Mouse (Mus musculus): ENCODE measurements around the gene Cpne7. TPM values are rescaled to one million over a fixed set of nuclear protein-coding genes. Genes with fewer than 3 reads are reported as not detected.

Cpne7 gene
- total RNA-seq, 2 experiments from 2014 or later: 0.36 to 0.39 TPM

GRCm38 (mm10) chr8:123110649-123111048, 6.5 kb upstream of the Cpne7 start:
- no peak for DNase-seq (ENCODE audit: low spot score)
- intact Hi-C loops (cut with DNase I): loop anchor here (2.0 kb wide), 1 partner anchor 42 kb away; no protein-coding TSS in a partner anchor

DNA sequence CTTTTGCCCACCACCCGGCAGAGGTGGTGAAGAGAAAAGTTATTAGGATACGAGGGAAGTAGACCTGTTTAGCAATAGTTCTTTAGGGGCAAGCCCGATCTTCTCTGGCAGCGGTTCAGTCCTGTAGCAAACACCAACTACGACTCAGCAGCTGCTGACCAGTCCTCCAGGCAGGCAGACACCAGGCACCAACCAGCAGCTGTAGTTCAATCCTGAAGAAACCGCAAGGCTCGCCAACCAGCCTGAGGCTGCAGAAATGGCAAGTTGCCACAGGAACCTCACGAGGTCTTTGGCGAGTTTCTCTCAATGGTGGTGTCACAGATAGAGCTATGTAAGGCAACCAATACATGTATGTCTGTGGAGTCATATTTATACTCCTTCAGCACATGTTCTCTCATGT, 4.3 kb upstream of the Cpne7 start:
- no peak for DNase-seq (ENCODE audit: low spot score)
- intact Hi-C loops (cut with DNase I): no loop called here

DNA sequence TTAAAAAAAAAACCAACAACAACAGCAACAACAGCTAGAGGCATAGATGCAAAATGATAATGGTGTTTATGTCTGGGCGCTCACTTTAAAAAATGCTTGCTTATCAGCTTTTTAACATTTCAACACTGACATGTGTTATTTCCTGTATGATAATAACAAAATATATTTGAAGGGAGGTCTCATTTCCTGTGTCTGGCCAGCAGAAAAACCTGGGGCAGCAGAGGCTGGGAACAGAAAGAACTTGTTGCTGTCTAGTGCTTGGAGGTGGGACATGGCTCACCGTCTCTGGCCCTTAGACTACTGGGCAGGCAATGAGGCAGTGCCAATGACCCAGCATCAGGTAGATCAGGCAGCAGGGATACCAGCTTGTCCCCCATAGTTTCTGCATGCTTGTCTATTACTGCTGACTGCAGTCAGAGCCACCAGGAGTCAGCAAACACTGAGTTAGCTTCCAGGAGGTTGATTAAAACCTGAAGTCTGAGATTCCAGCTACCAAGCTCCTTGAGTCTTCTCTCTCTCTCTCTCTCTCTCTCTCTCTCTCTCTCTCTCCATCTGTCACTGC, 3.2 kb upstream of the Cpne7 start:
- DNase-seq (ENCODE audit: low spot score): no peak
- intact Hi-C loops (cut with DNase I): no loop called here

DNA sequence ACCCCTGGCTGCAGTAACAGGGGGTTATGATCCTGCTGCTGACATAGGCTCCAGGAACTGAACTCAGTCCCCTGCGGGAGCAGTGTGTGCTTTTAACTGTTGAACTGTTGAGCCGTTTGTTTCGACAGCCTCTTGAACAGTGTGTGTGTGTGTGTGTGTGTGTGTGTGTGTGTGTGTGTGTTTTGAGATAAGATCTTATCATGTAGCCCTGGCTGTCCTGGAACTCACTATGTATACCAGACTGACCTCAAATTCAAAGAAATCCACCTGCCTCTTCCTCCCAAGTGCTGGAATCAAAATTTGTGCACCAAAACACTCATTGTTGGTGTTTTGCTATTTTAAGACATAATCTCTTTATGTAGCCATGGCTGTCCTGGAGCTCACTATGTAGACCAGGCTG, 2.5 kb upstream of the Cpne7 start:
- intact Hi-C loops (cut with DNase I): no loop called here
- no peak for DNase-seq (ENCODE audit: low spot score)

GRCm38 (mm10) chr8:123117744-123118143, 570 bp downstream of the Cpne7 start:
- DNase-seq (ENCODE audit: low spot score): no peak
- intact Hi-C loops (cut with DNase I): no loop called here

DNA sequence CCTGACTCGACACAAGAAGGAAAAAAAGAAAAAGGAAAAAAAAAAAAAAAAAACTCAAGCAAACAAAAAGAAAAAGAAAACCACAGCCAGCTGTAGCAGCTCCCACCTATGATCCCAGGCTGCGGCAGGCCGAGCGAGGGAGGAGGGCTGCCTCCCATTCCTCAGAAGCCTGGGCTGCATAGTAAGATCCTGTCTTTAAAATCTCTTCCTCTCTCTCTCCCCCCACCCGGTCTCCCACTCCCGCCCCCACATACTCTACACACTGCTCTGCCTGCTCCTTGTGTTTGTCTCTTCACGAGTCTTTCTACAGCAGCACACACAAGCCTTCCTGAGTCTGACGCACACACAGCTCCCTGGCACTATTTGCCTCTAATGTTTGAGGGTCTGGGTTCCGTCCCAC, 4.9 kb downstream of the Cpne7 start:
- DNase-seq (ENCODE audit: low spot score): no peak
- intact Hi-C loops (cut with DNase I): no loop called here

DNA sequence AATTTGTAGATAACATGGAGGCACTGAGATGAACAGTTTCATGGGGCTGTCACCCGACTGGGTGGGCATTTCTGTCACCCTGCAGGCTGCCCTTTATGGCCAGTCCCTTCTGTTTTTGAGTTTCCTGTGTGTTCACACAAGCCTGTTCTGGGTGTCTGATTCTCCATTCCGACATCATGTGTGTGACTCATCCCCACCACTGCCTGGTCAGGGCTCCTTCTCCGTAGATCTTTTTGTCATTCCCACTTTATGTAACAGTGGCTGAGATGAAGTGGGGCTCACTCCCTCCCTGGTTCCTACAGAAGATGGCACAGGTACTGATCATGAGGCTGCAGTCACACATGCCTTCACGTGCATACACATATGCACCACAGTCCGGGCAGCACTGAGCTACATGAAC, 5.5 kb downstream of the Cpne7 start:
- DNase-seq (ENCODE audit: low spot score): no peak
- intact Hi-C loops (cut with DNase I): no loop called here

DNA sequence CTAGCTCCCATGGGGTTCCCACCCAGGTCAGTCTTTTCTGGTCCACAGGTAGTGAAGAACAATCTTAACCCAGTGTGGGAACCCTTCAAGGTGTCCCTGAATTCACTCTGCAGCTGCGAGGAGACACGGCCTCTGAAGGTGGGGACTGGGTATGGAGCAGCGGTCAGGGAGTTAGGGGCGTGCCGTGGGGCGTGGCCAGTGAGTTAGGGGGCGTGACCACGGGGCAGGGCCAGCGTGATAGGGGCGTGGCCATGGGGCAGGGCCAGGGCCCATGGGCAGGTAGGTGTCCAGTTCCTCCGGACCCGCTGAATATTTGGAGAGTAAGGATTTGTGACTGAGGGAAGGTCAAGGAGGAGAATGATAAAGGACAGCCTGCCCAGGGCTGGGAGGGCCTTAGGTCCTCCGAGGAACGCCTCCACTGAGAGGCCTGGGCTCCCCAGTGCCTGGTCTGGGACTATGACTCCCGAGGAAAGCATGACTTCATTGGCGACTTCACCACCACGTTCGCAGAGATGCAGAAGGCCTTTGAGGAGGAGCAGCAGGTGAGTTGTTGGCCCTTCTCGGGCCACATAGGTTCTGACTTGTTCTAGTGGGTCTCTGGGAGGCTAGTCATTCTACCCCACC, 9.1 kb downstream of the Cpne7 start:
- intact Hi-C loops (cut with DNase I): no loop called here
- DNase-seq (ENCODE audit: low spot score): no peak

- no peak for DNase-seq (ENCODE audit: low spot score)
- intact Hi-C loops (cut with DNase I): no loop called here
Measured at GRCm38 (mm10) chr8:123131041-123131440, 13.9 kb downstream of the Cpne7 start.

DNA sequence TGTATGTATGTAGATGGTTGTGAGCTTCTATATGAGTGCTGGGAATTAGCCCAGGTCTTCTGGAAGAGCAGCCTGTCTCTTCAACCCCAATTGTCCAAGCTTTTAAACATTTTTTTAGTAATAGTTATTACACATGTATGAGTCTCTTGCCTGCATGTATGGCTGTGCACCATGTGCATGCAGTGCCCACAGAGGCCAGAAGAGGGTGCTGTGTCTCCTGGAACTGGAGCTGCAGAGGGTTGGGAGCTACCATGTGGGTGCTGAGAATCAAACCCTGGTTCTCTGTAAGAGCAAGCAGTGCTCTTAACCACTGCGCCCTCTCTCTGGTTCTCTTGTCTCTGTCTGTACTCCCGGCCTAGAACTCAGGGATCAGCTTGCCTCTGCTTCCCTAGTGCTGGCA, 15.8 kb downstream of the Cpne7 start:
- intact Hi-C loops (cut with DNase I): no loop called here
- DNase-seq (ENCODE audit: low spot score): no peak

GRCm38 (mm10) chr8:123134149-123134713, 17.1 kb downstream of the Cpne7 start:
- intact Hi-C loops (cut with DNase I): no loop called here
- DNase-seq (ENCODE audit: low spot score): no peak

DNA sequence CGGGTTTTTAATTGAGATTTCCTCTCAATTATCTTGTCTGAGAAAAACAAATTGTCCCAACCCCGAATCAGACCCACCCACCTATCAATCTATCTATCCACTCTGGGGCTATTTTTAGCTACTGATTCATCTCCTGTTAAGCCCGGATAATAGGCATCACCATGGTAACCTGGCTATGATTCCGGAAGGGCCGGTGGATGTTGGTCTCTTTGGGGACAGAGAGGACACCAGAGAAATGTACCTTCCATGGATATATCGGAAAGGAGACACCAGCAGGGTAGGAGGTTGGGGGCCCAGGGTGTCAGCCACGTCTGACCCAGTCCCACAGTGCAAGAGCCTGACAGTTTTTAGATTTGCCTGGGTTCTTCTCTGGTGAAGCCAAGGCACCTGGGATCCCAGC, 18.2 kb downstream of the Cpne7 start:
- intact Hi-C loops (cut with DNase I): no loop called here
- no peak for DNase-seq (ENCODE audit: low spot score)

DNA sequence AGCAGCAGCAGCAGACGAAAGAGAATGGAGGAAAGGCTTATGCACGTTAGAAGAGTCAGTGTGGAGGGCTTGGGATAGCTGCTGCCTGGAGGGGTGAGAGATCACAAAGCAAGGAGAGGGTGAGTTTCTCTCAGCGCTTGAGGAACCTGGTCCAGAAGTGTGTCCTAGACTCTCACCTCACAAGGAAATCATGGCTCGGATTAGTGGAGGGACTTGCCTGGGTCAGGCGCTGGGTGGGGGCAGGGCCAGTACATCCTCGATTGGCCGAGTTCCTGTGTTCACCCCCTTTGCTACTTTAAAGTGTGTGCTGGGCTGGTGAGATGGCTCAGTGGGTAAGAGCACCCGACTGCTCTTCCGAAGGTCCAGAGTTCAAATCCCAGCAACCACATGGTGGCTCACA, 18.6 kb downstream of the Cpne7 start:
- intact Hi-C loops (cut with DNase I): no loop called here
- no peak for DNase-seq (ENCODE audit: low spot score)

DNA sequence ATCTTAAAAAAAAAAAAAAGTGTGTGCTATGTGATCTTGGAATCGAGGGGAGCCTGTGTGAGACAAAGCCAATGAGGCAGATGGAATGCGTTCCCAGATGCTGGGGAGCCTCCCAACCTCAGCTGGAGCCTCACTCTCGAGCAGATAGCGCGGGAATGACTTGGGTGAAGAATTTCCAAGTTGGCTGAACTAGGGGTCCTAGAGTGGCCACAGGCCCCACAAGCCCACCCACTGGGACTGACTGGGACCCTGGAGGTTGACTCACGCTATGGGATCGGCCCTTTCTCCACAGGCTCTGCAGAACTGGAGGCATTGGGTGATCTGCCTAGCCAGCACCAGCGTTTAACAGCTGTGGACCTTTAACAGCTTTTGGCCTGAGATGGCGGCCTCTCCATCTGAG, 19.1 kb downstream of the Cpne7 start:
- intact Hi-C loops (cut with DNase I): no loop called here
- DNase-seq (ENCODE audit: low spot score): peak; percentile 43

GRCm38 (mm10) chr8:123137645-123138077, 20.5 kb downstream of the Cpne7 start:
- DNase-seq (ENCODE audit: low spot score): no peak
- intact Hi-C loops (cut with DNase I): no loop called here

GRCm38 (mm10) chr8:123138741-123139140, 21.6 kb downstream of the Cpne7 start:
- DNase-seq (ENCODE audit: low spot score): no peak

DNA sequence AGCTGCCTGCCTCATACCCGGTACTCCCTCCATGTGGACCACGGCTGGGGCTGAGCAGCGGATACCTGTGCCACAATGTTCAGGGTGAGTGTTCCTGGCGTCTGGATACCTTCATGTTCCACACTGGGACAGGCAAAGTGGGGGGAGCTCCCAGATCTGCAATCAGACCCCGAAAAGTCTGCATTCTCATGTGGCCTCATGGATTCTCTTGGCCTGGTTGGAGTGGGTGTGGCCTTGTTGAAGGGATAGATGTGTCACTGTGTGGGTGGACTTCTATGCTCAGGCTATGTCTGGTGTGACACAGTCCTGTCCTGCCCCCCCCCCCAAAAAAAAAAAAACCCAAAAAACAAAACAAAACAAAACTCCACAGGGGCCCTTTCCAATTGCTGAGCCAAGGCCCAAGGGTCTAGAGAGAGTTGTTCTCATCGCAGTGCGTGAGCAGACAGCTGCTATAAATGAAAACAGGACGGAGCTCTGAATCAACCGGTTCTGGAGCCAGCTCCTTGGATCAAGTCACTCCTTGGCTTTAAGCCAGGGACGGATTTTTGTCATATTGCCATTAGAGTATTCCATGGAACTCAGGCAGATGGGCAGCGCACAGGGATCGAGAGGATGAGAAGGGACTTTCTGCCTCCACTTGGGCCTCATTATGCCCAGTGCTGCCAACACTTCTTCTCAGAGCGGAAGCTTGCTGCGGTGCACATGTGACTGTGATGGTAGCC, 24.7 kb downstream of the Cpne7 start:
- peak; percentile 75 for DNase-seq (ENCODE audit: low spot score)
- intact Hi-C loops (cut with DNase I): no loop called here

More at GRCm38 (mm10) chr8:123138741-123139140, 21.6 kb downstream of the Cpne7 start:
- intact Hi-C loops (cut with DNase I): no loop called here

GRCm38 (mm10) chr8:123145279-123145678, 28.1 kb downstream of the Cpne7 start:
- intact Hi-C loops (cut with DNase I): loop anchor here (5.0 kb wide), 1 partner anchor 42 kb away; the partner anchor contains the start of gene Dpep1
- DNase-seq (ENCODE audit: low spot score): no peak

- intact Hi-C loops (cut with DNase I): loop anchor here (5.0 kb wide), 1 partner anchor 41 kb away; the partner anchor contains the start of gene Dpep1
- DNase-seq (ENCODE audit: low spot score): peak; percentile 45
Measured at GRCm38 (mm10) chr8:123146390-123146789, 29.2 kb downstream of the Cpne7 start.

DNA sequence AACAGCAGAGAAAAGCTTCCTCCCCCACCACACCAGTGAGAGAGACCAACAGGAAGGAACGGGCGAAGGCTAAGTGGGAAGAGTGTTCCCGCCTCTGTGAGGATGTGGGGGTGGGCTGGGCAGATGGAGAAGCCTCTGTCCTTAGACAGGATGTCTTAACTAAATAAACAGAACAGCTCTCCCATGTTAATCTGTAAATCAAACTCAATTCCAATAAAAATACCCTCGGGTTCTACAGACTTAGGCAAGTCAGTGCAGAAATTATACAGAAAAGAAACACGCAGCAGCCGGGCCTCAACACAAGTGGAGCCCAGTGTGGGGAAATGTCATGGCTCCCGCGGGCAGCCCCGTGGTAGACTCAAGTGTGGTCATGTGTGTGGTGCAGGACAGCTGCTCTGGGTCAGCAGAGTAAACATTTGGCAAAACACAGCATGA, 33.6 kb downstream of the Cpne7 start:
- intact Hi-C loops (cut with DNase I): no loop called here
- DNase-seq (ENCODE audit: low spot score): no peak

- intact Hi-C loops (cut with DNase I): no loop called here
Measured at GRCm38 (mm10) chr8:123155177-123155576, 38.0 kb downstream of the Cpne7 start.

More at GRCm38 (mm10) chr8:123155177-123155576, 38.0 kb downstream of the Cpne7 start:
- DNase-seq (ENCODE audit: low spot score): no peak
